Mouse (Mus musculus): ENCODE measurements around the gene Gm15319.
"Not testable (repeated sequence)": the region's sequence is repeated elsewhere in the genome, so short reads cannot be mapped to it uniquely, and the experiment has no call there.

DNA sequence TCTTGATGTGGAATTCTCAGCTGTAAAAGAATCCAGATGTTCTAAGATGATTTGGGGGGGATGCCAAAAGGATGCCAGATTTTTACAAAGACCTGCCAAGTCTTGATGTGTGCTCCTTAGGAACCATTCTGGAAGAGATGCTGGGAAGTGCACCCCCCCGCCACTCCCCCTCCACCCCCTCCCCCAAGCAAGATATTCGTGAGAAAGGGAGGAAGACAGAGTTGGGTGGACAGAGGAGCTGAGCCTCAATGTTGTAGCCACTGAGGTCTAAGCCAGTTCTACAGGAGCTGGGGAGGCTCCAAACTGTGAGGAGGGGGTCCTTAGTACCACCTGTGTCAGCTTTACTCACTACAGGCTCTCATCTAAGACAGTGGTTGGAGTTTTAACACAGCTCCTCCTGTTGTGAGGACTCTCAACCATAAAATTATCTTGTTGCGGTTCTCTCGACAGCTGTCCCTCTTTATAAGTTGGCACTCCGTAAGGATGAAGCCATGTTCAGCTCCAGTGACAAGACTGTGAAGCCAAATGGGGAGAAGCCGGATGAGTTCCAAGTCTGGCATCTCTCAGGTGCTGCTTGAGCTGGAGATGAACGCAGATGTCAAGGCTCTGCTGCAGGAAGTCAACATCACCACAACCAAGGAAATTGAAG is 17.7 kb upstream of the Gm15319 start:
- TF ChIP-seq POLR2A (IDR thresholded peaks at IDR 0.05; ENCODE audit: low read depth, low read length); CTCF (IDR thresholded peaks at IDR 0.05; ENCODE audit: borderline replicate concordance, insufficient read depth, low read length): not testable (repeated sequence)

All from embryonic fibroblast, embryonic 13.5 days (primary cell).